Mouse (Mus musculus) spleen, adult 2 months (tissue): ENCODE data around the gene Casz1.

Source experiments
- CTCF ChIP-seq: fragments of 200-500 bp; IDR thresholded peaks from 2 replicates; pipeline ENCODE4 v1.5.1; 2011; ENCODE audit warnings: mild to moderate bottlenecking, inconsistent platforms; ENCODE audit not compliant: insufficient read depth, insufficient read length, insufficient replicate concordance; ENCODE audit errors: extremely low read depth
- POLR2A ChIP-seq: fragments of 200-500 bp; IDR thresholded peaks from 2 replicates; pipeline ENCODE4 v1.6.1; 2011; ENCODE audit warnings: low read depth, low read length, inconsistent platforms

DNA sequence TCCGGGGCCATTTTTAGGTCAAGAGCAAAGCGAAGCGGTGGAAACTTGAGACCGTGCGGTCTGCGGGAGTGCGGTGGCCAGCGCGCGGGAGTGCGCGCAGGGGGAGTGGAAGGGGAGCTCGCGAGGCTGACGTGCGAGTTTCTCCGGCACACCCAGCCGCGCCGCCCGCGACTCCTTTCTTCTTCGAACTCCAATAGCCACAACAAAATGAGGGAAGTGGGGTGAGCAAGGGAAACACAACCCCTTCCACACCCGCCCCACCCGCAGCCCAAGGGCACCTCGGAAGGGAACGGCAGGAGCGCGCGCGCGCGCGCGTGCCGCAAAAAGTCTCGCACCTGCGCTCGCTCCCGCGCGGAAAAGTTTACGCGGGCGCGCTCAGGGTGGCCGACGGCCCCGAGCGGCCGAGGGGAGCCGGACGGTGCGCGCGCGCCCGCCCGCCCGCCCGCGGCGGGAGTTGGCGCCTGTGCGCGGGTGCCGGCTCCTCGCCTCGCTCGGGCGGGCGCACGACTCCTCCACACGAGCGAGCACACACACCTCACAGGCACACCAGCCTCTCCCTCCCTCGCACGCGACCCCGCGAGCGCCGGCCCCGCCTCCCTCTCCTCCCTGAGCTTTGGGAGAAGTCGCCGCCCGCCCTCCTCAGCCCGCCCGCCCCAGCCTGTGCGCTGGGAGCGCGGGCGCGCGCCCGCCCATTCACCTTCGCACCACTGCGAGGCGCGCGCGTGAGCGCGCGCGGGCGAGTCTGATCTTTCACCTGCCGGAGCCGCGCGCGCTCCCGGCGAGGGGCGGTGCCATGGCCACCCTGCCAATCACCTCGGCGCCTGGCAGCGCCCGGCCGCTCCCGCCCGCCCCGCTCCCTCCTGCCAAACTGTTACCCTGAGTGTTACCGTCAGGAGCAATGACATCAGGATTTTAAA lies 96.3 kb downstream of the Casz1 start:
- TF ChIP-seq POLR2A (no peak), CTCF (no peak)
